Mouse (Mus musculus) spleen, postnatal 14 days (tissue): ENCODE measurements around the gene Kdr.

Experiments
- DNase-seq, 2 experiments: peaks; one replicate each; pipeline ENCODE4 v3.0.0; 2021 to 2022; ENCODE audit warnings: low spot score in 2 of 2

The Kdr gene

DNA sequence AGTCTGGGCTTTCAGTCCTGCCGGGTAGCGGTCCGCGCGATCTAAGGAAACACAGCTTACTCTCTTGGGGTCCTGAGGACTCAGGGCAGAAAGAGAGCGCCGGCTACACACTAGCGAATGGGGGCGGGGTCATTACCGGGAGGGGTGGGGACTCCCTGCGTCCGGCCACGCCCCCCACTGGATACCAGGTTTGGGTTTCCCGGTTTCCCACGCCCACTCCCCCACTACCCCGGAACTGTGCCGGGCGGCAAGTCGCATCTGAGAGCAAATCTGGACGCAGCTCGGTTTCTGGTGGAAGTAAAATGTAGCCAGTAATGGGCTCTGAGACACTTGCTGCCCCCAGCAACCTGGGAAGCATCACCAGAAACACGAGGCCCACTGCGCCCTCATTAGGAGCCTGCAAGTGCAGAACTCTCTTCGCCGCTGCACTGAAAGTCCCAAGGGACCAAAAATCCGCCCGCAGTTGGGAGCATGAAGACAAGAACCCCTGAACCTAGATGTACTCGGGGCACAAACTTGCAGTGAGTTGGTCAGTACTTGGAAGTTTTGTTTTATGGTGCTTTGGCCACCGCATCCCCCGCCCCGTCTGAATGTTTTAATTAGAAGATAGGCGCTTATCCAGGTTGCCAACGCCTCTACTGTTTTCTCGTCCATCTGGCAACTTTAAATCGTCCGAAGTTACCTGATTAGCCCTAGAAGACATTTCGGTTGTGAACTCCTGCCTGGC is at the start of gene Kdr:
Kdr (minus strand) TSS at position 85 of the 727 bp plus-strand sequence.
- peak in 1 of 2 experiments; percentile 6 for DNase-seq

DNA sequence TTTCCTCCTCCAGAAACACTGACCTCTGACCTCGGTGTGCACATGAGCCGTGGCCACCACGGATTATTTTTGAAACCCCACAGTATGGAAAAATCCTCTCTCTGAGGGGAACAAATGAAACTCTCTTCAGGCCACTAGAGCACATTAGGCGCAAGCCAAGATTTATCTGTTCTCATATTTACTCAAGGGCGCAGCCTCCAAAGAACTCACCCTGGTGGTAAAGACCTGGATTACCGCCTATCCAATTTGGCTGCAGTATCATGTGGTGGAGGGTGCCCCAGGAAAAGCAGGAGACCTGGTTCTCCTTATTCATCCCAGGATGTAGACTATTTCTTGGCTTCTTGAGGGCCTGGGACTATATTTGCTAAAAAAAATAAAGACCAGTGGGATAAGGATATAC is 48.5 kb upstream of the Kdr start:
- DNase-seq: no peak

DNA sequence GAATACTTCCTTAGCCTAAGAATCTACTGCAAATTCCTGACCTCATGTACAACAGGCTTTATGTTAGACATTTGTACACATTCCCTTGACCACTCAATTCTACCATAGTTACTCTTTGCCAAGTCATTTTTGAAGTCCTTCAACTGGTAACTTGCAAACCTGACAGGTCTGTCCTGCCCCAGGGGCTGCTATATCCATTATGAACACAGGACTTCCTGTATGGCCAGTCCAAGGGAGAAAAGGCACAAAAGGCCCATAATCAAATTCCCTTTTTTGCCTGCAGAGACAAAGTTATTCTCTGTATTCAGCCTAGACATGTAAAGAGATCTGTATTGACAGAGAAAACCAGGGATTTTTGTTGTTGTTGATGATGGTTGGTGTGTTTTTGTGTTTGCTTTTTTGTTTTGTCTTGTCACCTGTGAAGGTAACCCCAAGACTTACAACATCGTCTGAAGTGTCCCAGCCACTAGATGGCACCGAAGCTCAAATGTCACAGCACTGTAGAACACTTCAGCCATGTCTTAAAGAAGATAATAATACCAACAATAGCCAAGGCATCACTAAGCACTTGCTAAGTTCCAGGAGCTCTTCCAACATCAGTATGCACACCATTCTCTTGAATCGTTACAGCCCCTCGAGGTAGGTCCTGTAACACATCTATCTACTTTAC is 47.9 kb upstream of the Kdr start:
- peak in 1 of 2 experiments; percentile 17 for DNase-seq

DNA sequence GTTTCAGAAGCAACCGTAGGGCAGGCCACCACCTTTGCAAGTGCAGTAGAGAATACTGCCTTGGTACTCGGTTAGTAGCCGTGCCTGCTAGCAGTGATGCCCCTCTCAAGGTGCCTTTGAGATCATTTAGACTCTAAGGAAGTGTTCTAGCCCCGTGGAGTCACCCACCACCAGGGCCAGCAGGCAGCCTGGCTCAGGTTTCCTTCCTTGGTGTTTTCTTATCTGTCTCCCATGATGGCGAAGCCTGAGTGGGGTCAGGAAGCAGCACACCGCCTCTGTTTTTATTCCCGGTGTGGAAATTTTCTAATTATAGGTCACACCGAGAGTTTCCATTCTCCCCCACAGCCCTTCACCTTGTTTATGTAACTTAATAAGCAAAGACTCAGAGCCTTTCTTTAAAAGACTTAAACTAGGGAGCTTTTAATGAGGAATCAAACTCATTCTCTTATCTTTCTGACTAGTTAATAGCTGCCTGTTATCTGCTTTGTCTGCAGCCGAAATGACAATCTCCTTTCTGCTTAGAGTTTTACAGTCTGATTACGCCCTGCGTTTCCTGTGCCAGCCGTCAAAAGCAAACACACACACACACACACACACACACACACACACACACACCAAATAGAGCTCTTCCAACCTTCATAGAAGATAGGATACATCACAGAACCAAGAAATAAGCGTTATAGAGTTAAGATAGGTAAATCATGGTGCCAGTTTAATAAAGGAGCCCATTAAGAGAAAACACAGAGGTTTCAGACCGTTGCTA is 44.9 kb upstream of the Kdr start:
- no peak for DNase-seq

DNA sequence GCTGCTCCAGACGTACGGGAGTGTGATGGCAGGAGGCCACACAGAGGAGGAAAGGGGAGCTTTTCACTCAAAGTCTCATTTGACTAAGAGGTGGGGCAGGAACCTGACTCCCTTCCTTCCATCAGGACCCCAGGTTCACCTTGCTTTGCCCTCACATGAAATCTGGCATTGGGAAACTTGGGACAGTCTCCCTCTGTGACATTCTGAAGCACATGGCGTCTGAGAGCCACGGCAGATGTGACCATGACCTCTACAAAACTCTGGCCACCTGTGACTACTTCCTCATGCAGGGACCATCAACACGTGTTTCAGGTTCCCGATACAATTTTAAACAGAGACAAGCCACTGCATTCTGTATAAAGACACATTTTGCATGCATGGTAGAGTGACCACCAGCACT is 44.2 kb upstream of the Kdr start:
- no peak for DNase-seq

DNA sequence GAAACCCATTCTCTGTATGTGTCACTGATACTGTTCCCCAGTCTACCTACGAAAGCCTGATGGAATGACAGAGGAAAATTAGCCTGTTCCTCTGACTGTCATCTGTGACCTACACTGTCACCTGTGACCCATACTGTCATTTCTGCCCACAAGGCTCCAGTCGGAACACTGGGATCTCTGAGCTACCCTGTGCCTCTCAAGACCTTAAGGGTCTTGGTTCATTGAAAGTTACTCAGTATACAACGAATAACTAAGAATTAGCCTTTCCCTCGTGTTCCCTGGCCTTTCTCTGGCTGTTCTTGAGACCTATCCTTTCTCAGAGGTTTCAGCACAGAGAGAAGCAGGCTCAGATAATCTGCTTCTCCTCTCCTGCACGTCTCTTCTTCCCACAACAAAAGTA is 40.1 kb upstream of the Kdr start:
- no peak for DNase-seq

DNA sequence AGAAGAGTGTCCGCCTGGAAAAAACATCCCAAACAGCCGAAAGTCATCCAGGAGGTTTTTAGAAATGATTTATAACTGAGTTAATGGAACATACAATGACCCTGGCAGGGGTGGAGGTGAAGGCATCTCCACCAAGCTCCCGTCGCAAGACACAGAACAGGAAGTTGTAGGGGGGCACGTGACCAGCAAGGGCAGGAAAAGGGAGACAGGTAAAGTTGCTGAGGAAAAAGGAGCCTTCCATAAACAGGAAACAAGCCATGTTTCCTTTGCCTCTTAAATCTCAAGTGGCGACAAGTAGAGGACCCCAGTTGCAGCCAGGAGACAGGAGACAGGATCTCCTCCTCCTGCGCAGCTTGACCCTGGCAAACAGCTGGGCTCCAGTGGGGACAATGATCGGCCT is 37.8 kb upstream of the Kdr start:
- no peak for DNase-seq

DNA sequence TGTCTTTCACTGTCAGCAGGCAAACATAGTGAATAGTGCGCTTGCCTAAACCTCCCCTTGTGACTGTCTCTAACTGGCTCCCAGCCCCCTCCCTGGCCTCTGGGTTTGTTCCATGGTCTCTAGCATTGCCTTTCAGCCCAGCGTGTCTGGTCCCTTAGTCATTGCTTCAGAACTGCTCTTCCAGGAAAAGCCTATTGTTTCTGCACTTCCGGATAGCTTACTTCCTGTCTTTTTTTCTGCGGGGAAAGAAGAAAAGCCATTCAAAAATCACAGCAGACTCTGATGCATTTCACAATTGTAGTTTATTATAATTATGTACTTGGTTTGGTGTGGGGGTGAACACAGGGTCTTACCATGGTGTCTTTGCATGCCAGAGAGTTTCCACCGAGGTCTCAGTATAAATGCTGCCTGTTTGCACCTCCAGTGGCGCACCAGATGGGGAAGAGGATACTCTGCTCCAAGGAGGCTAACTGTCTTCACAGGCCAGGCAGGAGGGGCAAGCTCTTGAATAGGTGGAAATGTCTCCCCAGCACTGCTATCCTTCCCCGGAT is 35.7 kb upstream of the Kdr start:
- DNase-seq: no peak

DNA sequence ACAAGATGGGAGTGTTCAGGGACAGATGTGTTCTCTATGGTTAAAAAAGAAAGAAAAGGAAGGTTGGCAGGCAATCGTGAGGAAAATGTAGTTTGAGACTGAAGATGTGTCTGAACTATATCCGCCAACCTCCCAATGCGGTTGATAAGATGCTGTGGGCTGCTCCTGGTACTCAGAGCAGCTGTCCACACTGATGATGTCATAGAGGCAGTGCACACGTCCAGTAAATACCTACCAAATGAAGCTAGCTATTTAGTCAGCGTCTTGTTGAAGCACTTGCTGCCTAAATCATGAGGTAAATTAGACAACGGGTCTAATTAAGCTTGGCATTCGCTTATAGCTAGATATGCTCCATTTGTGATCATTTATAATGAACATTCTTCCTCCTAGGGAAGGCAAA is 28.1 kb upstream of the Kdr start:
- DNase-seq: no peak

DNA sequence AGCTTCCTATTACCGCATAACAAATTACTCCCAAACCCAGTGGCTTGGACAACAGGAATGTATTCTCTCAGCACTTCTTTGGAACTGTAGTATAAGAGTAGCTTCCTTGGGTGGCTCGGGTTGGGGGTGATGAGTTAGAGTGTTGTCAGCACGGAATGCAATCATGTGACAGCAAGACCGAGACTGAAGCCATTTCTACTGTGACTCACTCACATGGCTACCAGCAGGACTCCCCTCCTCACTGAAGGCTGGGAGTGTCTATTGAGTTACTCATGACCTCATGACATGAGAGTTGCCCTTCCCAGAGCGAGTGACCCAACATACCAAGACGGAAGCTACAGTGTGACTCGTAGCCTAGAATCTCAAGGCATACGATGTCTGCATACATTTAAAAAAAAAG is 12.0 kb upstream of the Kdr start:
- DNase-seq: no peak

DNA sequence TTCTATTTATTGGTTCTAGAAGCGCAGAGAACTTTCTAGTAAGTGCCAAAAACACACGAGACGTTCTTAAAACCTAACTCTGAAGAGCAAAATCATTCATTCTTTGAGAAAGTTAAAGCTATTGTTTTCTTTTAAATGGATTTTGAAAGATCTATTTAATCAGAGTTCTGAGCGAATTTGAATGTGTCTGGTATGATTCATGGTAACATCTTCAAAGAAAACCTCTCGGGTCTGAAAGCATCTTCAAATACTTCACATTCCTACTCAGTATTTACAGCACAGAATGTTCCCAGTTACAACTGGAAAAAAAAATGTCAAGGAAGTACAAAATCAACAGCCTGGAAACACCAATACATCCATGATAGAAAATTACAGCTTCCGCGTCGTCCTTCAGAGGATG is 9.3 kb upstream of the Kdr start:
- no peak for DNase-seq

DNA sequence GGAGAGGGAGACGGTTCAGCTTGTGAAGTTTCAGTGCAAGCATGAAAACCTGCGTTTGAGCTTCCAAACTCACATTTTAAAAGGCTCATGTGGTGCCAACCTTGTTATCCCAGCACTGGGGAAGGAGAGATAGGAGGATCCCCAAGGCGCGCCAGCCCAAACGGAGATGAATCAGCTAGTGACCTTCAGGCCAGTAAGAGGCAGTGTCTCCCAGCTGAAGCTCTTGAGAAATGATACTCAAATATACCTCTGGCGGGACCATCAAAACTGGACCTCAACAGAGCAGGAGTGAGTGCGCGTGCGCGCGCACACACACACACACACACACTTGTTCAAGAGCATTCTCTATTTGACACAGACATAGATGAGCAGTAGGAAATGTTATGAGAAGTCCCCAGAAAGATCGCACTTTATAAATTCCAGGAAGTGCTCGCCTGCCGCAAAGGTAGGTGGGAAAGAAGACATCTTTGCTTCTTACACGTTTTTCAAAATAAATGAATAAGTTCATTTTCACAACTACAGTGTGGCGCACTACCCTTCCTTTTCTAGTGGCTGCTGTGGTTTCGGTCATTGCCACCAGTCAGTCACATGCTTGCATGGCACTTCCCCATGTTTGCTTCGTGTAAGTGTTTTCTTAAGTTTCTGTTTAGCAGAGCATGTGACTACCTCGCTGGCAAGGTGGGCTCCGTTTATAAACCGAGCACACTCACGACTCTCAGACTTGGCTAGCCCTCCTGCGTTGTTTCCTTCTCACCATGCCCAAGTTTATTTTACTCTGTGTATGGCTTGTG is 2.5 kb upstream of the Kdr start:
- DNase-seq: no peak

DNA sequence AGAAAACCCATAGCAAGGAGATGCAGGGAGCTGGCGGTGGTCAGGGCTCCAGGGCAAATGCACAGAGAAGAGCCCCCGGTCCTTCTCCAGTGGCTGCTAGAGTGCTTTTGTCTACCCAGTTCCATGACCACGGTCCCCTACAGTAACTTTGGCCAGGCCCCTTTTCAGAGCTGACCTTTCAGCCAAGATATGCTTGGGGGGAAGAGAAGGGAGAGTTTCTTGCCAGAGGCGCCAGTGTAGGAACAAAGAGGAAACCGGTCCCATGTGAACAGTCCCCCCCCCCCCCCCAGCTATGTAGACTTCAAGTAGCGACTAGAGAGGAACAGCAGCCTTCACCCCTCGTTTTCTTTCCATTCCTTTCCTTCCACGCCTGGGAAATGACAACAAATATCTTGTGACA is 850 bp upstream of the Kdr start:
- DNase-seq: no peak

DNA sequence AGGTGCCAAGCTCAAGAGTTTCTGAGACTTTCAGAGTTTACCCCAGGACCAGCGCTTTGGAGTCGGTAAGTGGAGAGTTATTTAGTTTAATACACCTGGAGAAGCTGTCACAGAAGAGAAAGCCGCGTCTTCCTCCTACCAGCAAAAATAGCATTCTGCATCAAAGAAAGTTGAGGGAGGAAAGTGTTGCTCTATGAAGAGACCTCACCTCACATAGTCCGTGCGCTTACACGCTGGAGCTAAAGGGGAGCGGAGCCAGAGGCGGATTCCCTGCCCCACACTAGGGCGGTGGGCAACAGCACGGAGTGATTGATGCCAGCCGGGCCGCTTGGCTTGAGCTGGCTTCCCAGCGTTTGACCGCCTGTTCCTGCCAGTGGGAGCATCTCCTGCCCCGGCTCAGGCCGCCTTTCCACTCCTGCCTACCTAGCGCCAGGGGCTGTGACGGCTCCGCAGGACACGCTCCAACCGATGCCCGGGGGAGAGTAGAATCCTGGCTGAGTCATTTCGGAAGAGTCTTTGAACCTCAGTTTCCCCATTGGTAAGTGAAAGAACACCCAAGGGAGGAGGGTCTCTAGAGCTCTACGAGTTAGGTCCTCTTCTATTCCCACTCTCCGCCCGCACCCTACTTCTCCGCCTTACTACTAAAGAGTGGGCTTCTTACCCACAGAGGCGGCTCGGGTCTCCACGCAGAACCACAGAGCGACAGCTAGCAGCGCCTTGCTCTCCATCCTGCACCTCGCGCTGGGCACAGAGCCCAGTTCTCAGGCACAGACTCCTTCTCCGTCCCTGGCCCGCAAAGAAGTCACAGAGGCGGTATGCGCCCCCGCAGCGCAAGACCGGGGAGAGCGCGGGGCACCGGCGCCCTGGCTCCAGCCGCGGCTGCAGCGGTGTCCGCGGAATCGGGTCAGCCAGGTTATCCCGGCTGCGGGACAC is 551 bp downstream of the Kdr start:
- no peak for DNase-seq

DNA sequence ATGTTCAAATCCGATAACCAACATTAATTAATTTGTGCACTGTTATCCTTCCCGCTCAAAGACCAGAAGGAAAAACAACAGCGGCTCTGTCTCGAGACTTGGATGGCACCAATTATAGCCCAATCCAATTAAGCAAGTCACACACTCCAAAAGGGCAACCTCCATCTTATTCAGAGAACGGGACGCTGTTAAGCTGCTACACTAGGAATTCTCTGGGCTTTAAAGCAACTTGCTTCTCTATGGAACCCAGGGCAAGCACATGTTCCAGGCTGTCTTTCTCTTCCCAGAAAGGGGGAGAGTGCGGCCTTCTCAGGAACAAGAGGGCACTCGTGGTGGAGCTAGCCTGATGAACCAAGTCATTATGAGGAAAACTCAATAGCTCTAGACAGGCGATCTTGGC is 1.6 kb downstream of the Kdr start:
- DNase-seq: no peak

DNA sequence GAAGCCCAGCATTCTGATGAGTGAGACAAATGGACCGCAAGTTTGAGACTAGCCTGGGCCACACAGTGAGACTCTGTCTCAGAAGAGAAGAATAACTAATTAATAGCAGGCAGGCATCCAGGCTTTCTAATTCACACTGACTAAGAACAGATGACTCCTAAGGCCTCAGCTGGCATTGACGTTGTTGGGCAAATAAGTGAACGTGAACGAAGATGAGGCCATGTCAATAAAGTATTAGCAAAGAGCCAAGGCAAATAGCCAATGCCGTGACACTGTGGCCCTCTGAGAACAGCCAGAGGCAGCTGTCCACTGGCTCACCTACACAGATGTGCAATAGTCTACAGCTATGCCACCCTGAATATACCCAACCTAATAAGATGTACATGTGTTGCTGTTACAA is 2.9 kb downstream of the Kdr start:
- DNase-seq: no peak

DNA sequence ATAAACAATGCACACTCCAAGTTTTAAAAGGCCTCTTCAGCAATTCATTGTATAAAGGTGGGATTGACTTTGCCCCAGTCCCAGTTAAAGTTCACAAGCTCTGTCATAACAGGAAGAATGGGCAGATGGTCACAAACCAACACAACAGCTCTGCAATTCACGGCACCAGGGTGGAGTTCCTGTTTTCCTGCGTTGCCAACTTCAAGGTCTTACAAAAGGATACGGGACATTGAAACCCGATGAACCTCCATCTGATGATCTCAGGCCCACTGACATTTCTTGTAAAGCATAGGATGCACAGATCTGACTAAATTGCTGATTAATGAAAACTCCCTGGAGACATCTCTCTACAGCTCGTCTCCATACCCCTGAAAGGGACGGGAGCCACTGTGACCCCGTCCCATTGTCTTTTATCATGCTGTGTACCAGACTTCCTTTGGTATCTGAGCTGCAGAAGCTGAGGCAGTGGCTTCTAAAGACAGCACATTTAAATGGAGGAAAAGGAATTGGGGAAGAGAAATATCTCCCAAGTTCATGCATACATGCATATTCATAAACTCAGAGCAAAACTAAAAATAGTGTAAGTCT is 3.6 kb downstream of the Kdr start:
- no peak for DNase-seq

DNA sequence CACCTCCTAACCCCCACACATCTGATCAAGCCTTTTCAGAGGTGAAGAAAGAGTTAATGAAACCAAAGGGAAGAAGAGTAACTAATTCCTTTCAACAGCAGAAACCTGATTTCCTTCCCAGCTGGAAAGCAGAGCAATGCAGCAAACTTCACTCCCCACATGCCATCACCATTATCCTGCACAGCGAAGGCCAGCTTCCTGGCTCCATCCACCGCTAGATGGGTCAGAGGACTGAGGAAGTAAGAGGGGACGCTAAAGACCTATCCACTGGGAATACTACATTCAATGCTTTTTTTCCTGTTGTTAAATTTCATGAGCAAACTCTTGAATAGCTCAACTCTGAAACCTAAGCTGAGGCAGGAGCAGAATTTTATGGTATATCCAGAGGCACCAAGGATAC is 8.4 kb downstream of the Kdr start:
- no peak for DNase-seq

DNA sequence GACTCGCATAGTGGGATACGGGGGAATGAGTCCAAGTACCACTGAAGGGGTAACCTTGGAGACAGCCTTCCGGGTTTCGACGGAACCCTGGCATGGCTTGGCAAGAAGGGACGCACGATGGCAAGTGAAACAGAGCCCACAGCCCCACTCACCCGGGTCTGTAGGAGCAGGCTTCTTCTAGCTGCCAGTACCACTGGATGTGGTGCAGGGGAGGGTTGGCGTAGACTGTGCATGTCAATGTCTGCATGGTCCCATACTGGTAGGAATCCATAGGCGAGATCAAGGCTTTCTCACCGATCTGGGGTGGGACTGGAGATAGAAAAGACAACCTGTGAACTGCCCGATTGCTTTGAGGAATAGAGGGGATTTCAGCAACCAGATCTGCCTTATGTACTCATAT is 15.7 kb downstream of the Kdr start:
- DNase-seq: no peak

DNA sequence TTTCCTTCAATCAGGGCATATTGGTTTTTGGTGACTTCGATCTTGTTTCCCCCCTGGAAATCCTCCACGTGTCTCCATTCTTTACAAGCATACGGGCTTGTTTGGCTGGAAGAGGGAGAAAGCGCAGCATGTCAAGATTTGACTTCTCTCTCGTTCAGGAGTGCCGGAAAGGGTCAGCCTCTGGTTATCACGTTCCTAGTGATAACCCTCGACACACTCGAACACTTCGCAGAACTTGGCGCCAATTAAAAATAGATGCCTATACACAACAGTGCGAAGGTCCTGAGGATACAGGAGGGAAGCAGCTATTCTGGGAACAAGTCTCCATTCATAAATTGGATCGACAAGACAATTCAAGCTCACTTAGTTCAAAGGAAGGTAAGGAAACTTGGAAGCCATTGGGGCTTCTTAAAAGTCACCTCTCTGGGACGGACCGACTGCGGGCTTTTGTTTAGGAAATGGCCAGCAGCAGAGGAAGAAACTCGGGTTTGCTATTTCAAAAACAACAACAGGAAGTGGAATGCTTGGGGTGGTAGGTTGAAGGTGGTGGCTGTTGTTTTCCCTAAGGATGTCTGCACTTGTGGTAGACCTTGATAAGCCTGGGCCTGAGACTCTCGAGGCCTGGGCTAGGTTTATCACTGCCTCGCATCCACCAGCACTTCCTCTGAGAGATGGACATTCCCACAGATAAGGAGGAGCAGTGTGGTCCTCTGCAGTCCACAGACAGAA is 16.4 kb downstream of the Kdr start:
- no peak for DNase-seq
